Mouse (Mus musculus) heart, embryonic 13.5 days (tissue): ENCODE measurements around the gene Rgs9bp. TPM values are rescaled to one million over a fixed set of nuclear protein-coding genes. Genes with fewer than 3 reads are reported as not detected.
"Not testable (repeated sequence)": the region's sequence is repeated elsewhere in the genome, so short reads cannot be mapped to it uniquely, and the experiment has no call there.

Experiments used
- ATAC-seq: fragments of 200-750 bp; cut with Nextera tagmentation; 2 replicates; pipeline ENCODE4 v1.8.0; 2017; ENCODE audit warnings: moderate TSS enrichment; ENCODE audit not compliant: insufficient number of reproducible peaks, low FRiP score, low TSS enrichment; ENCODE audit errors: extremely low read depth
- H3K27ac ChIP-seq: fragments of 300-500 bp; sonication (generic); replicated peaks from 2 replicates; pipeline ENCODE4 v1.5.1; 2015; ENCODE audit warnings: moderate library complexity, mild to moderate bottlenecking, inconsistent platforms
- H3K27me3 ChIP-seq: fragments of 300-500 bp; sonication (generic); replicated peaks from 2 replicates; pipeline ENCODE4 v1.6.1; 2015; ENCODE audit warnings: mild to moderate bottlenecking, inconsistent platforms
- H3K36me3 ChIP-seq: fragments of 300-500 bp; sonication (generic); 2 replicates; pipeline ENCODE4 v1.6.1; 2015; ENCODE audit warnings: mild to moderate bottlenecking, inconsistent platforms
- H3K4me1 ChIP-seq: fragments of 300-500 bp; sonication (generic); 2 replicates; pipeline ENCODE4 v1.6.1; 2015; ENCODE audit warnings: inconsistent platforms
- H3K4me2 ChIP-seq: fragments of 300-500 bp; sonication (generic); 2 replicates; pipeline ENCODE4 v1.6.1; 2015; ENCODE audit warnings: inconsistent platforms, mild to moderate bottlenecking, moderate library complexity
- H3K4me3 ChIP-seq: fragments of 300-500 bp; sonication (generic); 2 replicates; pipeline ENCODE4 v1.5.1; 2015; ENCODE audit warnings: moderate library complexity, mild to moderate bottlenecking, inconsistent platforms
- H3K9ac ChIP-seq: fragments of 300-500 bp; sonication (generic); 2 replicates; pipeline ENCODE4 v1.6.1; 2015; ENCODE audit warnings: inconsistent platforms, mild to moderate bottlenecking, moderate library complexity
- H3K9me3 ChIP-seq: fragments of 300-500 bp; sonication (generic); 2 replicates; pipeline ENCODE4 v1.6.1; 2016; ENCODE audit warnings: inconsistent platforms
- WGBS: fragments of 180-500 bp; shearing (Covaris S2); methylation state at CpG from one replicate; pipeline ENCODE4 v1.1.7; 2015; ENCODE audit warnings: mixed read lengths; 5-methylcytosine and 5-hydroxymethylcytosine counted together
- polyA plus RNA-seq: library from polyadenylated mRNA; unstranded; fragments of >200 nt; fragmentation: Nextera tagmentation; extraction: Ambion mirVana; gene quantifications from 2 replicates; pipeline ENCODE4 v1.2.1, GENCODE M21; 2015

The Rgs9bp gene
- polyA plus RNA-seq, 1 experiment from 2014 or later, result 0.49 TPM

DNA sequence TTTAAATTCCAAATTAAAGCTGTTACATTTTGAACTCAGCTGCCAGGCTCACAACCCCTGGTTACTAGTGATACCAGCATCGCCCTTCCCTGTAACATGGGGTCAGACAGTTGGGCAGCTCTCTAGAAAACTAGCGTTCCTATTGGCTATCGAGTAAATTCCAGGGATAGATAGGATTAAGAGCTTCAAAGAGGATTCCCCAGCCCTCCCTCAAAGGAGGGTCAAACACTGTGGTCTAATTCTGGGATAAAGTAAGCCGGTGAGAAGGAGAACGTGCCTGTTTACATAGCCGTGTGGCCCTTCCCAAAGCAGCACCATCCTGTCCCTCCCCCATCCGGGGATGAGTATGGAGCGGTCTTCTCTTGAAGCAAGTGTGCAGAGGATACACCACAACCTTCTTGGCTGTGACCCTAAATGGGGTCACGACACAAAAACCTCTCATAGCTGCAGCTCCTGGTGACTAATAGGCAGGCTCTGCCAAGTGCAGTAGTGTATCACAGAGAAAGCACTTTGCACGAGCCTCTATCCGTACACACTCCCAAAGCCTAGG lies 1.8 kb downstream of the Rgs9bp start:
- ATAC-seq, result no peak
- 10% methylated on average over 11 of the region's 11 CpGs for WGBS
- H3K27me3 ChIP-seq, result peaks cover 44% of the 10 kb centered on the region
- peaks cover 31% of the 10 kb centered on the region for H3K4me1 ChIP-seq
- H3K9me3 ChIP-seq, result no peaks in the 10 kb centered on the region
- no peak overlapping the region for H3K27ac ChIP-seq
- no peak overlapping the region for H3K9ac ChIP-seq
- H3K4me3 ChIP-seq, result peak overlapping the region; percentile 78
- peak overlapping the region; percentile 96 for H3K4me2 ChIP-seq
- no peaks in the 10 kb centered on the region for H3K36me3 ChIP-seq

- H3K4me2 ChIP-seq, result no peak overlapping the region
- no peaks in the 10 kb centered on the region for H3K9me3 ChIP-seq
- H3K4me3 ChIP-seq, result no peak overlapping the region
- H3K36me3 ChIP-seq, result no peaks in the 10 kb centered on the region
- peaks cover 47% of the 10 kb centered on the region for H3K27me3 ChIP-seq
- ATAC-seq, result no peak
- WGBS, result 60% methylated on average over 5 of the region's 5 CpGs
- peaks cover 29% of the 10 kb centered on the region for H3K4me1 ChIP-seq
- no peak overlapping the region for H3K27ac ChIP-seq
- no peak overlapping the region for H3K9ac ChIP-seq
Observed at GRCm38 (mm10) chr7:35582719-35583118, 2.7 kb downstream of the Rgs9bp start.

DNA sequence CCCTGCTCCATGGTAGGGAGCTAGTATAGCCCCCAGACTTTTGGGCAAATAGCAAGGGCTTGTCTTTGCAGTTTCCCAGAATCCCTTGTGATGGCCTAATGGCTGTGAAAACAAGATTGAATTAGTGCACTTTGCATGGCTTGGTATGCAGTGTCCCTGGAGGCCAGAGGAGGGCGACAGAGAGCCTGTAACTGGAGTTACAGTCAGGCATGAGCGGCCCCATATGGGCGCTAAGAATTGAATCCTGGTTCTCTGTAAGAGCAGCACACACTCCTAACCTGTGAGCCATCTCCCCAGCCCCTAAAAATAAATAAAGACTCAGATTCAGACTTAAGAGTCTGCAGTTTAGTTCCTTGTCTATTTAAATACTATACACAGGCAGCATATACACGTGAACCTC lies 5.5 kb downstream of the Rgs9bp start:
- Histone ChIP-seq H3K27ac (no peak overlapping the region), H3K9me3 (no peaks in the 10 kb centered on the region), H3K27me3 (peaks cover 62% of the 10 kb centered on the region), H3K36me3 (no peaks in the 10 kb centered on the region), H3K4me2 (no peak overlapping the region), H3K4me1 (peaks cover 18% of the 10 kb centered on the region), H3K4me3 (no peak overlapping the region), H3K9ac (no peak overlapping the region)
- WGBS, result 37% methylated on average over 4 of the region's 4 CpGs
- no peak for ATAC-seq

GRCm38 (mm10) chr7:35570883-35571282 lies 14.5 kb downstream of the Rgs9bp start:
- peaks cover 13% of the 10 kb centered on the region for H3K27me3 ChIP-seq
- H3K4me1 ChIP-seq, H3K36me3 ChIP-seq, H3K9ac ChIP-seq, ATAC-seq, H3K9me3 ChIP-seq, H3K4me3 ChIP-seq, H3K27ac ChIP-seq, H3K4me2 ChIP-seq: not testable (repeated sequence)
- 21% methylated on average over 6 of the region's 6 CpGs for WGBS

DNA sequence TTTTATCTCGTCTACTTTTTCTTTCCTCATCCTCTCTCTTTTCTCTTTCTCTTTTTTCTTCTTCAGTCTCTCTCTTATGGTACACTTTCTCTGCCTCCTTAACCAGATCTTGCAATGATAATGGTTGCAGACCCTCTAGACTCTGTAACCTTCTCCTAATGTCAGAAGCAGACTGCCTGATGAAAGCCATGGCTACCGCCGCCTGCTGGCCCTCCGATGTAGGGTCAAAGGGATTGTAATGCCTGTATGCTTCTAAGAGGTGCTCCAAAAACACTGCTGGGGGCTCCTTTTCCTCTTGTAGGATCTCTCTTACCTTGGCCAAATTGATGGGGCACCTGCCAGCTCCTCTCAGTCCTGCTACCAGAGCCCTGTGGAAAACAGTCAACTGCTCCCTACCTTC lies 15.7 kb downstream of the Rgs9bp start:
- WGBS, result 81% methylated on average over 4 of the region's 4 CpGs
- not testable (repeated sequence) for ATAC-seq, H3K9ac ChIP-seq, H3K4me2 ChIP-seq, H3K27me3 ChIP-seq, H3K4me1 ChIP-seq, H3K27ac ChIP-seq, H3K36me3 ChIP-seq, H3K4me3 ChIP-seq, H3K9me3 ChIP-seq

DNA sequence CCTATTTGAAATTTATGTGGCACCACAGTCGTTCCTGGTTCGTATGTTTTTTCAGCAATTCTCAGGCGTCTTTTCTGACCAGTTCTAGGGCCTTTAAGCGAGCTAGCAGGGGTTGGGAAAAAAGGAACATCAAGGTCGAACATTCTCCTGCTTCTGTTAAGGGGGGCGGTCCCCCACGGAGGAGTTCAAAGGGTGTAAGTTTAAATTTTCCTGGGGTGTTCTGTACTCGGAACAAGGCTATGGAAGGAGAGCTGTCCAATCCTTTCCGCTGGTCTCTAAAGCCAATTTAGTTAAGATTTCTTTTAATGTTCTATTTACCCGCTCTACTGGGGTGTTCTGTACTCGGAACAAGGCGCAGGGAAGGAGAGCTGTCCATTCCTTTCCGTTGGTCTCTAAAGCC lies 19.4 kb downstream of the Rgs9bp start:
- 79% methylated on average over 13 of the region's 13 CpGs for WGBS

DNA sequence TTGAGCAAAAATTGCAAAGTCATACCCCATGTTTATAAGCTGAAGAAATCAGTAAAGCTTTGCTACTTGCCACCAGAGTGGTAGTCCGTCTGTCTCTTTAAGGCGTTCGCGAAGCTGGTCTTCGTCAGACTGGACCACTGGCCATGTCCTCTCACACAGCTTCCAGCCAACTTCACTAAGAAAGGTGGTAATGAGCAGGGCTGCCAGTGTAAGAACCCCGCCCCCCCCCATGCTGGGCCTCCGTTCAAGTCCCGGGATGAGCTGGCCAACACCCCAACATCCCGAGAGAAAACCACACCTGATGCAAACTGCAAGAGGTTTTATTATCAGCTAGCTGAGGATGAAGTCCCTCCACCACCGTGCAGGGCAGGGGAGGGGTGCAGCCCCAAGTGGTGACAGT lies 20.5 kb downstream of the Rgs9bp start:
- not testable (repeated sequence) for H3K4me3 ChIP-seq, H3K36me3 ChIP-seq, H3K4me1 ChIP-seq, H3K9ac ChIP-seq, H3K4me2 ChIP-seq, H3K27me3 ChIP-seq, ATAC-seq, H3K9me3 ChIP-seq, H3K27ac ChIP-seq
- 73% methylated on average over 10 of the region's 10 CpGs for WGBS

More for the DNA sequence above, 19.4 kb downstream of the Rgs9bp start:
- not testable (repeated sequence) for H3K27me3 ChIP-seq, H3K4me1 ChIP-seq, H3K9me3 ChIP-seq, ATAC-seq, H3K9ac ChIP-seq, H3K4me3 ChIP-seq, H3K36me3 ChIP-seq, H3K27ac ChIP-seq, H3K4me2 ChIP-seq

DNA sequence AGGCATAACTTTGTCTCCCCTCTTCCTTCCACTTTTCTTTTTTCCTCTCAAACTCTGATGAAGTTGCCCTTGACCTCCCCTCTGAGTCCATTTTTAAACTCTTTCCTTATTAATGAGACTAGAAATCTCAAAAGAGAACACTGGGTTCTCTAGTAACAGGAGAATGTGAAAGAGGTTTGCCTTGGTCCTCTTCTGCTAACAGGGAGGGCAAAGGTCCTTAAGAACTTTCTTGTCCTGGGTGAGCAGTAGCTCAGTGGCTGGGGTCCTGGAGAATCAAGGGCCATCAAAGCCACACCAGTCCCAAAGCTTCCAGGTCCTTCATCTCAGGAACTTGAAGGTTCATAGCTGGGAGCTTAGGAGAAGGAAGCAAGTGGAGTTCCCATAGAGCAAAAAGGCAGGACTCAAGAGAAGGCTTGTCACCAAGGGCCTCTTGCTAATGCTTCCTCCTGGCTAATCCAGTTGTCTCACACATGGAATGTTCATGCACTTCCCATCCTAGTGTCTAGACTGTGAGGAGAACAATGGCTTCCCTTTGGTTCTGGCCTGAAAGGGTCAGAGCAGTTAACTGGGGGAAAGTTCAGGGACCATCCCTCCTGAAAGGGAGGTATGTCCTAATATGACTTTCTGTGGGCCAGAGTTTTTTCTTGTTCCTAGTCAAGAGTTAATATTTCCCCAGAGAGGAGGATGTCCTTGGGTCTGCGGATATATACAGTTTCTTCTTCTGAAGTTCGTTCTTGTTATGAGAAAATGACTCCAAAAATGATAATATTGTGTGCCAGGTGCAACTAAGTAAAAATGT lies 21.1 kb downstream of the Rgs9bp start:
- no peak overlapping the region for H3K4me2 ChIP-seq
- H3K27me3 ChIP-seq, result no peaks in the 10 kb centered on the region
- H3K4me3 ChIP-seq, result no peak overlapping the region
- no peaks in the 10 kb centered on the region for H3K4me1 ChIP-seq
- no peaks in the 10 kb centered on the region for H3K9me3 ChIP-seq
- no peak overlapping the region for H3K9ac ChIP-seq
- ATAC-seq, result no peak
- whole genome bisulfite sequencing, result 82% methylated on average over 2 of the region's 2 CpGs
- no peak overlapping the region for H3K27ac ChIP-seq
- no peaks in the 10 kb centered on the region for H3K36me3 ChIP-seq

- H3K36me3 ChIP-seq, result no peaks in the 10 kb centered on the region
Observed at GRCm38 (mm10) chr7:35563071-35563470, 22.3 kb downstream of the Rgs9bp start.

GRCm38 (mm10) chr7:35559838-35560237 lies 25.5 kb downstream of the Rgs9bp start:
- H3K4me3 ChIP-seq, result no peak overlapping the region
- 71% methylated on average over 3 of the region's 3 CpGs for WGBS
- no peaks in the 10 kb centered on the region for H3K9me3 ChIP-seq
- H3K4me1 ChIP-seq, result peaks cover 18% of the 10 kb centered on the region
- H3K9ac ChIP-seq, result no peak overlapping the region
- H3K27me3 ChIP-seq, result no peaks in the 10 kb centered on the region
- no peaks in the 10 kb centered on the region for H3K36me3 ChIP-seq
- no peak for ATAC-seq
- H3K4me2 ChIP-seq, result no peak overlapping the region
- no peak overlapping the region for H3K27ac ChIP-seq

More at GRCm38 (mm10) chr7:35563071-35563470, 22.3 kb downstream of the Rgs9bp start:
- peaks cover under 1% of the 10 kb centered on the region for H3K4me1 ChIP-seq
- H3K4me2 ChIP-seq, result no peak overlapping the region
- H3K27me3 ChIP-seq, result no peaks in the 10 kb centered on the region
- no peak overlapping the region for H3K9ac ChIP-seq
- WGBS, result 50% methylated on average over 11 of the region's 11 CpGs
- no peaks in the 10 kb centered on the region for H3K9me3 ChIP-seq
- no peak overlapping the region for H3K27ac ChIP-seq
- no peak for ATAC-seq
- no peak overlapping the region for H3K4me3 ChIP-seq

DNA sequence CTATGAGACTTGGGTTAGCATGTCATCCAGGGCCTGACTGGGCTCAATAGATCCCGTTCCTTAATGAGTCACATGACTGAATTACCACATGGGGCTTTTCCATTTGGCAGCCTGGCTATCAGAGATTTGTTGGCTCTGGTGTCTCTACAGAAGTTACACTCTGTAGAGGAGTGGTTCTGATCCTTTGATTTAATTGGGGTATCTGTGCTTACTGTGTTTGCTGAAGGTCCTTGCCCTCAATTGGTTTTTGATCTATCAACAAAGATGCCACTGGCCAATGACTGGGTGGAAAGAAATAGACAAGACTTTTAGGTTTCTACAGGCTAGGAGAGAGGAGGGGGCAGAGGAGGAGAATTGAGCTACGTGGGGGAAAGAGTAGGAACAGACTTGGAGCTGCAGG lies 26.7 kb downstream of the Rgs9bp start:
- H3K27ac ChIP-seq, result no peak overlapping the region
- 42% methylated on average over 2 of the region's 2 CpGs for WGBS

DNA sequence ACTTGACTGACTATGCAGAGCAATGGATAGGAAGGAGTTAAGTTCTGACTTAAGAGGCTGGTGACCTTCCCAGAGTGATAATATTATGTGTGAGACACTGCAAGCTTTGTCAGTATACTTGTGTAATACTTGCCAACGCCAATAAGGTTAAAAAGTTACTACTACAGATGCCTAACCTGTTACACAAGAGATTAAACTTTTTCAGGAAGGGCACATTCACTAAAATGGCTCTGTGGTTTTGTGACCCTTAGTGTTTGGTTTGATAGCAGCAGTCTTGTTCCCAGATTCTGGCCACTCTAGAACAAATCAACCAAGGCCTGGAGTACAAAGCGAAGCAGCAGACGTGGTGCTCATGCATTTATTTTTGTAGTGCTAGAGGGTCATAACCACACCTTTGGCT lies 27.8 kb downstream of the Rgs9bp start:
- Histone ChIP-seq H3K4me2 (no peak overlapping the region; the same call in 1 of the 2 replicates), H3K27me3 (no peaks in the 10 kb centered on the region), H3K4me1 (peaks cover 29% of the 10 kb centered on the region), H3K9ac (no peak overlapping the region), H3K36me3 (no peaks in the 10 kb centered on the region), H3K9me3 (no peaks in the 10 kb centered on the region), H3K4me3 (no peak overlapping the region), H3K27ac (no peak overlapping the region)
- 57% methylated on average over 3 of the region's 3 CpGs for WGBS
- ATAC-seq, result no peak

More for the DNA sequence above, 26.7 kb downstream of the Rgs9bp start:
- no peak overlapping the region for H3K4me3 ChIP-seq
- H3K9me3 ChIP-seq, result no peaks in the 10 kb centered on the region
- H3K27me3 ChIP-seq, result no peaks in the 10 kb centered on the region
- no peak overlapping the region for H3K9ac ChIP-seq
- no peak overlapping the region for H3K4me2 ChIP-seq
- no peaks in the 10 kb centered on the region for H3K36me3 ChIP-seq
- H3K4me1 ChIP-seq, result peaks cover 26% of the 10 kb centered on the region
- no peak for ATAC-seq
